Mouse (Mus musculus) forebrain, embryonic 11.5 days (tissue): Measurements from ENCODE around the gene Vmn1r56. TPM values are rescaled to one million over a fixed set of nuclear protein-coding genes. Genes with fewer than 3 reads are reported as not detected.
"Not testable (repeated sequence)": the region's sequence is repeated elsewhere in the genome, so short reads cannot be mapped to it uniquely, and the experiment has no call there.

Source experiments
- ATAC-seq: fragments of 200-750 bp; cut with Nextera tagmentation; replicated peaks from 2 replicates; pipeline ENCODE4 v1.8.0; 2017; ENCODE audit warnings: moderate TSS enrichment; ENCODE audit not compliant: low FRiP score
- DNase-seq: peaks from one replicate; pipeline ENCODE4 v3.0.0-alpha.2; 2017; ENCODE audit warnings: low spot score
- H3K27ac ChIP-seq: fragments of 300-500 bp; sonication (generic); 2 replicates; pipeline ENCODE4 v1.5.1; 2014; ENCODE audit warnings: low read depth, low read length
- H3K27me3 ChIP-seq: fragments of 300-500 bp; sonication (generic); 2 replicates; pipeline ENCODE4 v1.6.1; 2014; ENCODE audit warnings: mild to moderate bottlenecking, low read length, mixed read lengths; ENCODE audit not compliant: control insufficient read depth, insufficient read depth
- H3K36me3 ChIP-seq: fragments of 300-500 bp; sonication (generic); 2 replicates; pipeline ENCODE4 v1.6.1; 2014; ENCODE audit warnings: mild to moderate bottlenecking, low read length, moderate library complexity, mixed read lengths; ENCODE audit not compliant: control insufficient read depth, insufficient read depth
- H3K4me1 ChIP-seq: fragments of 300-500 bp; sonication (generic); replicated peaks from 2 replicates; pipeline ENCODE4 v1.6.1; 2014; ENCODE audit warnings: low read length, mixed read lengths; ENCODE audit not compliant: control insufficient read depth, insufficient read depth
- H3K4me2 ChIP-seq: fragments of 300-500 bp; sonication (generic); 2 replicates; pipeline ENCODE4 v1.6.1; 2014; ENCODE audit warnings: low read depth, mild to moderate bottlenecking, low read length, moderate library complexity, mixed read lengths; ENCODE audit not compliant: severe bottlenecking
- H3K4me3 ChIP-seq: fragments of 300-500 bp; sonication (generic); 2 replicates; pipeline ENCODE4 v1.5.1; 2014; ENCODE audit warnings: low read depth, low read length
- H3K9ac ChIP-seq: fragments of 300-500 bp; sonication (generic); 2 replicates; pipeline ENCODE4 v1.6.1; 2014; ENCODE audit warnings: low read length
- H3K9me3 ChIP-seq: fragments of 300-500 bp; sonication (generic); 2 replicates; pipeline ENCODE4 v1.6.1; 2016; ENCODE audit warnings: low read length, mixed read lengths; ENCODE audit not compliant: control insufficient read depth
- WGBS: fragments of 180-500 bp; shearing (Covaris S2); extraction: QIAGEN DNeasy Blood & Tissue Kit; methylation state at CpG from one replicate; pipeline ENCODE4 v1.1.7; 2014; 5-methylcytosine and 5-hydroxymethylcytosine counted together
- polyA plus RNA-seq: library from polyadenylated mRNA; unstranded; fragments of >200 nt; fragmentation: Nextera tagmentation; extraction: Ambion mirVana; gene quantifications from 2 replicates; pipeline ENCODE4 v1.2.1, GENCODE M21; 2014

Vmn1r56 gene
- polyA plus RNA-seq, result not detected in 2 replicates

DNA sequence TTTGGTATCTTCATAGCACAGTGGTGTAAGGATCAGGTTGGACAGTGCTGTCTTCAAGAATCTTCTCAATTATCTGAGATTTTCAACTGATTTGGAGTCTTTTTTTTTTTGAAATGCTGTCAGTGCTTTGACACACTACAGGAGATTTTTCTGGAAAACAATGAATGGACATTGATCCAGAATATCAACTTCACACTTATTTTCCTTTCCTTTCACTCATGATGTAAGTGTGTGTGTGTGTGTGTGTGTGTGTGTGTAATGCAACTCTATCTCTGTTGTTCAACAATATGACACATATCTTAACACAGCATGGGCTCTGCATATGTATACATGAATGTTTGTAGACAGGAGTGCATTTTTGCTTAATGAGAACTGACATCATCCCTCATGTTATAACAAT, at the start of gene Vmn1r56:
Gene Vmn1r56, minus strand, starts transcription at position 101 of the 400 bp plus-strand sequence.
- H3K4me3 ChIP-seq, H3K9me3 ChIP-seq, H3K27me3 ChIP-seq, ATAC-seq, H3K4me2 ChIP-seq, DNase-seq, H3K27ac ChIP-seq, H3K9ac ChIP-seq, H3K36me3 ChIP-seq, H3K4me1 ChIP-seq: not testable (repeated sequence)

DNA sequence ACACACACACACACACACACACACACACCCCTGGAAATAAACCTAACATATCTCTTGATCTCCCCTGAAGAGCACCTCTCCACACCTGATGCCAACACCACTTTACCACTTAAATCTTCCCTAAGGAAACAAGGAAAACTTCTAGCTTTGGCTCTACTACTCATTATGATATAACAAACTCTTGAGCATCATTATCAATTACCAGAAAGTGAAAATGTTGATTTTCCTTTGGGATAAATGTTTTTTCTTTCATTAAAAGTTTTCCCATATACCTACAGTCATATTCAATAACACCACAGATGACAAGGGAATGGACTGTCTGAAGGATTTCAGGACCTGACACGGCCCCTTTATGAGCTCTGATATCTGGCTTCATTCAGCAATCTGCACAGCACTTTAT, 21.6 kb upstream of the Vmn1r56 start, which contains the start of gene Vmn1r57:
Gene Vmn1r57, plus strand, starts transcription at position 301 of the 400 bp plus-strand sequence.
- H3K4me1 ChIP-seq, H3K4me3 ChIP-seq, H3K9ac ChIP-seq, H3K4me2 ChIP-seq, H3K36me3 ChIP-seq, DNase-seq, ATAC-seq, H3K27me3 ChIP-seq, H3K9me3 ChIP-seq, H3K27ac ChIP-seq: not testable (repeated sequence)
- 88% methylated on average over 1 of the region's 1 CpGs for WGBS

DNA sequence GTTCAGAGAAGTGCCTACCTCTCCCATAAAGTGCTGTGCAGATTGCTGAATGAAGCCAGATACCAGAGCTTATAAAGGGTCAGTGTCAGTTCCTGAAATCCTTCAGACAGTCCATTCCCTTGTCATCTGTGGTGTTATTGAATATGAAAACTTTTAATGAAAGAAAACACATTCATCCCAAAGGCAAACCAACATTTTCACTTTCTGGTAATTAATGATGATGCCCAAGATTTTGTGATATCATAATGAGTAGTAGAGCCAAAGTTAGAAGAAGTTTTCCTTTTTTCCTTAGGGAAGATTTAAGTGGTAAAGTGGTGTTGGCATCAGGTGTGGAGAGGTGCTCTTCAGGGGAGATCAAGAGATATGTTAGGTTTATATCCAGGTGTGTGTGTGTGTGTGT, 47.0 kb downstream of the Vmn1r56 start, which contains the start of gene Vmn1r55:
Gene Vmn1r55, minus strand, starts transcription at position 101 of the 400 bp plus-strand sequence.
- DNase-seq, H3K36me3 ChIP-seq, ATAC-seq, H3K27me3 ChIP-seq, H3K9ac ChIP-seq, H3K4me2 ChIP-seq, H3K27ac ChIP-seq, H3K4me1 ChIP-seq, H3K9me3 ChIP-seq, H3K4me3 ChIP-seq: not testable (repeated sequence)

Other genes with a start within 250 kb of the Vmn1r56 start
- 0.33 TPM in 1 of 2 replicates, not detected in the other for gene Sbk2, start 232.3 kb downstream of the Vmn1r56 start, polyA plus RNA-seq
- gene Sbk3, start 225.6 kb downstream of the Vmn1r56 start, polyA plus RNA-seq, result 0.12 TPM in 1 of 2 replicates, not detected in the other
- gene Zfp579, start 200.6 kb downstream of the Vmn1r56 start, polyA plus RNA-seq, result 58.5 and 60.0 TPM in 2 replicates
- gene Zfp524, start 182.3 kb downstream of the Vmn1r56 start, polyA plus RNA-seq, result 9.5 and 11.1 TPM in 2 replicates
- gene Fiz1, start 182.1 kb downstream of the Vmn1r56 start, polyA plus RNA-seq, result 67.0 and 68.3 TPM in 2 replicates
- gene Gm44973, start 181.3 kb downstream of the Vmn1r56 start, polyA plus RNA-seq, result 0.23 and 1.9 TPM in 2 replicates
- 6.7 and 7.3 TPM in 2 replicates for gene Zfp865, start 176.4 kb downstream of the Vmn1r56 start, polyA plus RNA-seq
- 7.2 and 7.8 TPM in 2 replicates for gene Ccdc106, start 176.2 kb downstream of the Vmn1r56 start, polyA plus RNA-seq
- gene 4632433K11Rik, start 162.6 kb downstream of the Vmn1r56 start, polyA plus RNA-seq, result not detected in 2 replicates
- 3.9 and 4.8 TPM in 2 replicates for gene Zfp784, start 158.3 kb downstream of the Vmn1r56 start, polyA plus RNA-seq
- gene Zfp580, start 145.2 kb downstream of the Vmn1r56 start, polyA plus RNA-seq, result 44.6 and 51.4 TPM in 2 replicates
- gene U2af2, start 134.6 kb downstream of the Vmn1r56 start, polyA plus RNA-seq, result 222 and 236 TPM in 2 replicates
- 70.1 and 75.0 TPM in 2 replicates for gene Epn1, start 116.5 kb downstream of the Vmn1r56 start, polyA plus RNA-seq
- not detected in 2 replicates for gene Rfpl4, start 79.8 kb downstream of the Vmn1r56 start, polyA plus RNA-seq
- gene Rasl2-9, start 70.8 kb downstream of the Vmn1r56 start, polyA plus RNA-seq, result 0.19 and 0.27 TPM in 2 replicates
- not detected in 2 replicates for gene Vmn1r55, start 47.1 kb downstream of the Vmn1r56 start, polyA plus RNA-seq
- gene Vmn1r57, start 21.7 kb upstream of the Vmn1r56 start, polyA plus RNA-seq, result not detected in 2 replicates
- not detected in 2 replicates for gene Gm5065, start 153.8 kb upstream of the Vmn1r56 start, polyA plus RNA-seq
- not detected in 2 replicates for gene Nlrp2, start 154.3 kb upstream of the Vmn1r56 start, polyA plus RNA-seq
- gene Vmn1r58, start 216.6 kb upstream of the Vmn1r56 start, polyA plus RNA-seq, result not detected in 2 replicates